Mouse (Mus musculus) adrenal gland, postnatal 14 days (tissue): ENCODE results near the gene Rnf224. TPM values are rescaled to one million over a fixed set of nuclear protein-coding genes. Genes with fewer than 3 reads are reported as not detected.
"Not testable (repeated sequence)": the region's sequence is repeated elsewhere in the genome, so short reads cannot be mapped to it uniquely, and the experiment has no call there.

Experiments
- DNase-seq: peaks from one replicate; pipeline ENCODE4 v3.0.0; 2021; ENCODE audit warnings: mixed read lengths
- long read RNA-seq, 2 experiments: library from polyadenylated mRNA; stranded (forward); transcript quantifications; one replicate each; pipeline ENCODE4 v2.0.0; 2021
- total RNA-seq: library from RNA; stranded (reverse); gene quantifications from 2 replicates; pipeline ENCODE4 v1.2.3, GENCODE M21; 2021

The Rnf224 gene
- not detected in 2 replicates for total RNA-seq
- long read RNA-seq, experiment 1, result 0 reads
- long read RNA-seq, experiment 2, result 0 reads

DNA sequence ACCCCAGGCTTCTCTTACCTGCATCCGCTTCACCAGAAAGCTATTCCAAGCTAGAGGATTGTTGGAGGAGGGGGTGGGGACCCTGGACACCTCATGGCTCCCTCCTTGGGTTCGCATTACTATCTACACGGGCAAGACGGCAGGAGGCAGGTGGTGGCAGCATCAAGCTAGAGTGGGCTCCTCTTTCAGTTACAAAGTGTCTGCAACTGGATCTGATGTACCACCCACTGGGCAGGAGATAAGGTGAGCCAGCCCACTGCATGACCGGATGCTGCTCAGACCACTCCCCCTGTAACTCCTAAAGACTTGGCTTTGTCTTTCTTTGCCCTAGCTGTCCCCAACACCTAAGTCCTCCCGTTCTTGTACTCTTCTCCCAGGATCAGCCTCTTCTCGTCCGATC is at the start of gene Rnf224:
Gene Rnf224 (minus strand): TSS at position 174 of the 400 bp plus-strand sequence.
- no peak for DNase-seq

- no peak for DNase-seq
These were observed 49.7 kb upstream of the Rnf224 start for GRCm38 (mm10) chr2:25286314-25286713.

DNA sequence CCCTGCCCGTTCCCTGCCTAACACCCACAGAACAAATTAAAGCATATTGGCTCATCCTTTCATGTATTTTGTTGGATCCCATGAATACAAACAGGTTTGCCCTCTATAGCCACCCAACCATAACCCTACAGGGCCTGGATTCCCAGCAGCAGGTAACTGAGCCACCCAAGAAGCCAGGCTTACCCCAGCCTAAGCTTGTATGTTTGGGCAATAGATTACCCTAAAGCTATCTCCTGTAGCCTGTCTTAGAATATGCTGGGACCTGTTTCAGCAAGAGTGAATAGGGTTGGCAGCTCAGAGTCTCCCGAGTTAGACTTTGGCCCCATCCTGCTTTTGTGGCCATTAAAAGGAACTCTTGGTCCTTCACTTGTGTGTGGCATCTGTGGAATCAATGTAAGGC is 49.0 kb upstream of the Rnf224 start:
- DNase-seq, result no peak

DNA sequence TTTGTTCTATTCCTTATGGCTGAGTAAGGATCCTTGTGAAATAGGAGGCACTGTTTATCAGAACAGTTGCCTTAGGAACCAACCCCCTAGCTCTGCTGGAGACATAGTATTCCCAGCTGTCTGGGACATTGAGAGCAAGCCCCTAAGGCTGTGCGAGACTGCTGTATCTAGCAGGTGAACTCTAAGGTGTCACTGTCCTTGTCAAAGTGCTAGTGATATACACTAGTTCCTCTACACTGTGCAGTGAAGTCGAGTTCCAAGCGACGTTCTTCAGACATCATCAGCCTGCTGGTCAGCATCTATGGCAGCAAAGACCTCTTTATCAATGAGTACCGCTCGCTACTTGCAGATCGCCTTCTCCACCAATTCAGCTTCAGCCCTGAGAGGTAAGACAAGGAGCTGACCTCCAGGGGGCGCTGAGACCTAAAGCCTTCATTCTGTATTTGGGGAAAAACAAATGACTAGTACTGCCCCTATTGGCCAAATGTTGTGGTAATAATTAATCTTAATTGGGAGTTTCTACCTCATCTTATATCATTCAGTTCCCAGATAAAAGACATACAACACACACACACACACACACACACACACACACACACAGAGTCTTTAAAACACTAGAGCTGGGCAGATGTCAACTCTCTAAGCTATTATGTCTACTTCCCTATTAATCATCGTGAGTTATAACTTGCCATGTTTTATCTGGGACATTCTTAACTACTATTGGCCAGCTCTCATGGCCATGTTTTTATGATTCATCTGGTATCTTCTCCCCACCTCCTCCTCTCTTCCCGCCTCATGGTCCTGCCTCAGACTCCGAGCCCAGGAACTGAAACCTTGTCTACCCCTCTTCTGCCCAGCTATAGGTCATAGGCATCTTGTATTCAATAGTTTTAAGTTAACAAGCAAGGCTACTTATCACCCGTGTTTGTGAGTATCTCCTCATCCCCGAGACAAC is 42.6 kb upstream of the Rnf224 start:
- DNase-seq, result peak; percentile 90

- DNase-seq, result no peak
These were observed 36.4 kb upstream of the Rnf224 start for GRCm38 (mm10) chr2:25273010-25273409.

GRCm38 (mm10) chr2:25272515-25272914 is 35.9 kb upstream of the Rnf224 start:
- no peak for DNase-seq

- peak; percentile 99 for DNase-seq
These were observed 35.4 kb upstream of the Rnf224 start, which contains the start of the genes Ssna1 and Anapc2 for GRCm38 (mm10) chr2:25271827-25272511. Gene Ssna1, minus strand, starts transcription at chr2:25272438. Gene Anapc2, plus strand, starts transcription at chr2:25272478.

DNA sequence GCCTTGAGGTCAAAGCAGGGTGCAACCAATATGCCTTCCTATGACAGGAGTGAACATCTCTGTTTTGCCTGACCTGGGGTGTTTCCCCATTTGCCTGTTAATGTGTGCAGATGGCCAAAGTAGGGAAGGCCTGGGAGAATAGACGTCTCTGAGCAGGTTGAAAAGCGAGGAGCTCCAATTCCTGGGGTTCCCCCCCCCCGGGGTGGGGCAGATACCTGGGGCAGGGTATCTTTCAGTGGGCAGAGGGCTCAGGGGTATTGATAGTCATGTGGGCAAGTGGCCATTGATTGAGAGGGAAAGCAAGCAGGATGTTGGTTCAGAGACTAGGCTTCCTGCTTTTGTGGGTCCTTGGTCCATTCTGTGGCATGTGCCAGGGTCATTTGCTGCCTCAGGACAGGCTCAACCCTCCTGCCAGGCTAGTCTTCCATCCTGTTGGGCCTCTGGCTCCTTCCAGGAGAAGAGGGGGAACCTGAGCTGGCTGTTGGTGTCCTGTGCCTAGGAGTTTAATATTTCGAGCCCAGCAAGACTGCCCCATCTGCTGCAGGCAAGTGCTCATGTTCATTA is 31.2 kb upstream of the Rnf224 start:
- DNase-seq, result no peak

- DNase-seq, result no peak
These were observed 30.7 kb upstream of the Rnf224 start for GRCm38 (mm10) chr2:25267241-25267640.

GRCm38 (mm10) chr2:25266720-25267119 is 30.1 kb upstream of the Rnf224 start:
- DNase-seq, result peak; percentile 67

DNA sequence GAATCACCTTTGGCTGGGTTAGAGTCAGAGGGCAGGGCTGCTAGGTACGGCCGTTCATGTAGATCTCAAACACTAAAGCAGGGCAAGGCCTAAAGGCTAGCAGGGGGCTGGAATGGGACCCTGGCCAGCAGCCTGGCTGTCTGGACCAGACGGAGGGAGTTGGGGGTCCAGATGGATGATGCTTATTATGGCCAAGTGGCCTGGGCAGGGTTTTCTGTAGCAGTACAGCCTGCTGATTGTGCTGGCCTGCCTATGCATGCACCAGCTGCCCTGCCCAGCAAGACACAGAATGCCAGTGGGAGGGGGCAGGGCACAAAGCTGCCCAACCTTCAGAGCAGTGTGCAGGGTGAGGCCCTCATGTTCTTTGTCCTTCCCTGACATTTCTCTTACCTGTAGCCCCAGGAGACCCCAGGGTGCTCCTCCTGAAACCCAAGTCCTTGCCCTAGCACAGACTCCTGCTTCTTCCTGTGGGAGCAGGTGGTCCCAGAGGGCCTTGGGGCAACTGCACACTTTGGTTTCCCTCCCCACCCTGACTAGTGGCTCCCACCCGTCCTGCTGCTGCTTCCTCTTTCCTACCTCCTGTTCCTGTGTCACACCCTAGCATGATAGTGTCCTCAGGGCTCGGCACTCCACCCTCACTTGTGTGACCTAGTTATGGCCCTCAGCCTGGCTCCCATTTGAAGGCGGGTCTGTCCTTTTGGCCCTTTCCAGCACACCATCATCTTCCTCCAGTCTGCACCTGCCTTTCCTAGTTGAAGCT is 29.5 kb upstream of the Rnf224 start:
- DNase-seq, result no peak

DNA sequence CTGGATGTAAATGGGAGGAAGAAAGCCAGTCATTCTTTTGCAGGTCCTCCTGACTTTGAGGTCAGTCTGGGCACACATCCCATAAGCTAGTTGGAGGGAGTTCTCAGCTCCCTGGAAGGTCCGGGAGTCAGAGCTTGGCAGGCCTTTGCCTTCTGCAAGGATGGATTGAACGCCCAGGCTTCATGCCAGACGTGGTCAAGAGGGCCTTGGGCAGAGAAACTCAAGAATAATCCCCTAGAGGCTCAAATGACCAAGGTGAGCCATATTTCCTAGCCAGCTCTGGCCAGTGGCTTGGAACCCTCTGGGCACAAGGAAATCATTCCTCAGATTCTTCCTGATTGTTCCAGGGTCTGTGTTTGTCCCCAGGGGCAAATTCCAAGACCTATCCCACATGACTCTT is 28.3 kb upstream of the Rnf224 start:
- DNase-seq, result peak; percentile 73

DNA sequence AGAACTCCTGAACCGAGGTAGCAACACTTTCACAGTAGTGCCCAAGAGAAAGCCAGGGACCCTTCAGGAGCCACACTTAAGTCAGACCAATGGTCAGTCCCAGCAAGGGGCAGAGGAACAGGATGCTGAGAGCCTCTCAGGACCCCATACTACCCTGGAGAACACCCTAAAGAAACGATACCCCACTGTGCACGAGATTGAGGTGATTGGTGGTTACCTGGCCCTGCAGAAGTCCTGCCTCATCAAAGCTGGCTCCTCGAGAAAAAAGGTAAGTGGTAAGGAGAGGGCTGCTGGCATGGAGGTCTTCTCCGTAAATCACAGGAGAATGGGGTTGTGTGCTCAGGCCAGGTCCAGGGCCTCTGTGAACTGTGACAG is 27.7 kb upstream of the Rnf224 start:
- no peak for DNase-seq

- no peak for DNase-seq
These were observed 27.2 kb upstream of the Rnf224 start for GRCm38 (mm10) chr2:25263623-25264285.

DNA sequence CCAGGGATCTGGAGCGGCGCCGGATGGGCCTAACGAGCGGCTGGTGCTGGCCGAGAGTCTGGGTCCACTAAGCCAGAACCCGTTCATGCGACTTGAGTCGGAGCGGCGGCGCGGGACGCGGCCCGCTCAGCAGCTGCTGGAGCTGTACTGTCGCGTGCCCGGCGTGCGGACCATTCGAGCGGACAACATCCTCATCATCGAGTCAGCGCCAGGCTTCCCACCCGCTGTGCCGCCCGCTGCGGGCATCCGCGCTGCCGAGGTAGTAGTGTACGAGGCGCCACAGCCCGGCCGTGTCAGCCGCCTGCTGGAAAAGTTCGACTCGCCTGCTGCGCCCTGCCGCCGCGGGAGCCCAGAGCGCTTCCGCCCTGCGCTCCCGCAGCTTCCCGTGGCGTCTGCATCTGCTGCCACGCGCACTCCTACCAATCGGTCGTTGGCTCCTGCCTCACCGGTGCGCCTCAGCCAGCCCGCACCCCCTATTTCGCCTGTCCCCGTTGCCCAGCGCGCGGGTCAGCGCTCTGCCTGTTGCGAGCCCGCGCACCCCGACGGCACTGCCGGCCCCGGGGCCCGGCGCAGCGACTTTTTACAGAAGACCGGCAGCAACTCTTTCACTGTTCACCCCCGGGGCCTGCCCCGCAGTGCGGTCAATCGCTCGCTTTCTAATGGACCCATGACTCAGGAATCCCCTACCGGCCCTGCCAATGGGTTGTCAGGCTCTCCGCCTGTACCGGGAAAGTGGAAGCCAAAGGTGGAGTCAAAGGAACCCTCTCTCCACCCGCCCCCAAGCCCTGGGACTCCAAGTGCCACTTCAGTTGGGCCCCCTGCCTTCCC is 26.4 kb upstream of the Rnf224 start:
- peak; percentile 58 for DNase-seq

- DNase-seq, result peak; percentile 96
These were observed 25.7 kb upstream of the Rnf224 start, which contains the start of gene Tprn for GRCm38 (mm10) chr2:25262291-25262767. Gene Tprn, plus strand, starts transcription at chr2:25262618.

DNA sequence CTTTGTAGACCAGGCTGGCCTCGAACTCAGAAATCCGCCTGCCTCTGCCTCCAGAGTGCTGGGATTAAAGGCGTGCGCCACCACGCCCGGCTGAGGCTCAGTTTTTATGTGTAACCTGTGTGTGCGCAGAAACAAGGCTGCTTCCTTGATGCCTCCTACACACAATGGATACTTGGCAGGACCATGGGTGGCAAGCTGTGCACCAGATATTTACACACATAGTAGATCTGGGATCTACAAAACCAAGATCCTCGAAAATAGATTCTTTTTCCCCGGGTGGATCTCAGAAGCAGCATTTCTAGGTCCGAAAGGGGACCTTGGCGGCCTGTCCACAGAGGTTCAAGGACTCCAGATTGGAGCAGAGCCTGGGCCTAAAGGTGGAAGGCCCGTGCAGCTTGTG is 25.3 kb upstream of the Rnf224 start:
- DNase-seq, result no peak

DNA sequence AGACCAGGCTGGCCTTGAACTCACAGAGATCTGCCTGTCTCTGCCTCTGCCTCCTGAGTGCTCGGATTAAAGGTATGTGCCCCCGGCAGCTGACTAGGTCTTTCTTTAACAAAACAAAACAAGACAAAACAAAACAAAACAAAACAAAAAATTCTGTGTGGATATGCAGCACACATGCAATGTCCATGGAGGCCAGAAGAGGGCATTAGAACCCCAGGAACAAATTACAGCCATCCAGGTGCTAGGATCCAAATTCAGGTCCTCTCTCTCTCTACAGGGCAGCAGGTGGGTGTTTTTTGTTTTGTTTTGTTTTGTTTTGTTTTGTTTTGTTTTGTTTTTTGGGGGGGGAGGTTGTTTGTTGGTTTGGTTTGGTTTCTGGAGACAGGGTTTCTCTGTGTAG is 22.3 kb upstream of the Rnf224 start:
- DNase-seq, result no peak

DNA sequence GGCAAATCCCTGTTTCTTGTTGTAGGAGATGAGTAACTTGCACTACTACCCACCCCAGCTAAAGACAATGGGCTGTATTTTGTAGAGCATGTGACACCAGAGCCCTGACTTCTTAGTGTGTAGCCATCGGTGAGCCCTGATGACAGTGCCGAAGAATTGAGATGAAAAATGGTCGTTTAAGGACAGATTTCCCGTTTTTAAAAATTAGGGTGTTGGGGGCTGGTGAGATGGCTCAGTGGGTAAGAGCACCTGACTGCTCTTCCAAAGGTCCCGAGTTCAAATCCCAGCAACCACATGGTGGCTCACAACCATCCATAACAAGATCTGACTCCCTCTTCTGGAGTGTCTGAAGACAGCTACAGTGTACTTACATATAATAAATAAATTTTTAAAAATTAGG is 20.7 kb upstream of the Rnf224 start:
- DNase-seq, result not testable (repeated sequence)

DNA sequence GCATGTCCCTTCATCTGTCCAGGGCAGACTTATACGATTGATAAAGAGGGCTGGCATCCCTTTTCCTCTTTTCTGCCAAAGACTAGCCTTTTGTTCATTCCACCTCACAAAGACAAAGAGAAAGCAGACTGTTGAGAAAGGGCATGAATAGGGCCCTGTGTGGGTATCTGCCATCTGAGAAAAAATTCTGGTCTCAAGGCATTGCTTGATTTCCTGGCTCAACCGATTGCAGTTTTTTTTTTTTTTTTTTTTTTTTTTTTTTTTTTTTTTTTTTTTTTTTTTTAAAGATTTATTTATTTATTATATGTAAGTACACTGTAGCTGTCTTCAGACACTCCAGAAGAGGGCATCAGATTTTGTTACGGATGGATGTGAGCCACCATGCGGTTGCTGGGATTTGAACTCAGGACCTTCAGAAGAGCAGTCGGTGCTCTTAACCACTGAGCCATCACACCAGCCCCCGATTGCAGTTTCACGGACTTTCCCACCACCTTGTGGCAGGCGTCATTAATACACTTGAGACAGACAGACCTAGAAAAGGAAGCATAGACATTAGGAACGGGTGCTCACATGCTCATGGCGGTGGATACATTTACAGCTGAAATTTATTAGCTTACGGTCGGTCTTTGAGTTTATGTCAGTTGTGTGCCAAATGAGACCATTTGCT is 20.0 kb upstream of the Rnf224 start:
- peak; percentile 73 for DNase-seq
